Mouse (Mus musculus): Measurements from ENCODE around the gene Ttc28.

- no peak for TF ChIP-seq JUND (conservative IDR thresholded peaks at IDR 0.05; ENCODE audit: low read depth, low read length)
- TF ChIP-seq ZC3H11A (IDR thresholded peaks at IDR 0.05; ENCODE audit: low read depth, low read length) = no peak
- no peak for TF ChIP-seq POLR2AphosphoS2 (IDR thresholded peaks at IDR 0.05; ENCODE audit: low read depth, low read length)
- no peak for TF ChIP-seq CTCF (conservative IDR thresholded peaks at IDR 0.05 in 1 of 2, IDR thresholded peaks at IDR 0.05 in 1 of 2; ENCODE audit: low read depth in 2 of 2, low read length in 2 of 2)
- TF ChIP-seq CHD2 (IDR thresholded peaks at IDR 0.05; ENCODE audit: low read length) = no peak
- TF ChIP-seq MAFK (IDR thresholded peaks at IDR 0.05; ENCODE audit: insufficient replicate concordance, low read length) = no peak
- no peak for TF ChIP-seq USF1 (IDR thresholded peaks at IDR 0.05; ENCODE audit: low read depth, low read length)
- no peak for TF ChIP-seq MXI1 (IDR thresholded peaks at IDR 0.05; ENCODE audit: low read depth, low read length)
Measured at GRCm38 (mm10) chr5:111006272-111007135, 126.9 kb downstream of the Ttc28 start.

Measured in CH12.LX (cell line).